Mouse (Mus musculus) ES-CJ7 (cell line): ENCODE data around the gene Adk.

Experiments
- DNase-seq: peaks from one replicate; pipeline ENCODE4 v3.0.0; 2011; ENCODE audit warnings: low read depth, low spot score

The Adk gene

GRCm38 (mm10) chr14:21344896-21345295 lies 292.5 kb downstream of the Adk start:
- no peak for DNase-seq

GRCm38 (mm10) chr14:21348611-21349260 lies 296.4 kb downstream of the Adk start:
- DNase-seq: peak; percentile 24

GRCm38 (mm10) chr14:21351646-21352045 lies 299.3 kb downstream of the Adk start:
- no peak for DNase-seq

- DNase-seq: no peak
These were observed 303.9 kb downstream of the Adk start for GRCm38 (mm10) chr14:21356286-21356685.

GRCm38 (mm10) chr14:21359207-21359895 lies 307.0 kb downstream of the Adk start:
- DNase-seq: no peak

- DNase-seq: no peak
These were observed 307.6 kb downstream of the Adk start for GRCm38 (mm10) chr14:21359896-21360525.

- no peak for DNase-seq
These were observed 314.7 kb downstream of the Adk start for GRCm38 (mm10) chr14:21367095-21367494.

GRCm38 (mm10) chr14:21368622-21369021 lies 316.2 kb downstream of the Adk start:
- DNase-seq: no peak

GRCm38 (mm10) chr14:21369127-21369526 lies 316.8 kb downstream of the Adk start:
- no peak for DNase-seq

- no peak for DNase-seq
These were observed 319.6 kb downstream of the Adk start for GRCm38 (mm10) chr14:21371946-21372345.

- DNase-seq: no peak
These were observed 320.3 kb downstream of the Adk start for GRCm38 (mm10) chr14:21372689-21373088.

GRCm38 (mm10) chr14:21383701-21384428 lies 331.5 kb downstream of the Adk start:
- DNase-seq: no peak

- peak; percentile 70 for DNase-seq
These were observed 347.1 kb downstream of the Adk start for GRCm38 (mm10) chr14:21399506-21399905.

- no peak for DNase-seq
These were observed 349.8 kb downstream of the Adk start for GRCm38 (mm10) chr14:21402157-21402601.

GRCm38 (mm10) chr14:21402621-21403405 lies 350.4 kb downstream of the Adk start:
- no peak for DNase-seq

GRCm38 (mm10) chr14:21406946-21407345 lies 354.6 kb downstream of the Adk start:
- DNase-seq: no peak

GRCm38 (mm10) chr14:21408846-21409245 lies 356.5 kb downstream of the Adk start:
- DNase-seq: no peak

GRCm38 (mm10) chr14:21410769-21411477 lies 358.5 kb downstream of the Adk start:
- DNase-seq: no peak

- DNase-seq: no peak
These were observed 359.1 kb downstream of the Adk start for GRCm38 (mm10) chr14:21411524-21411923.

GRCm38 (mm10) chr14:21418332-21418731 lies 366.0 kb downstream of the Adk start:
- no peak for DNase-seq

GRCm38 (mm10) chr14:21427369-21427768 lies 375.0 kb downstream of the Adk start:
- DNase-seq: no peak
